Mouse (Mus musculus) stomach, embryonic 15.5 days (tissue): ENCODE results near the gene Il12rb1. TPM values are rescaled to one million over a fixed set of nuclear protein-coding genes. Genes with fewer than 3 reads are reported as not detected.

Experiments used
- ATAC-seq: fragments of 200-750 bp; cut with Nextera tagmentation; 2 replicates; pipeline ENCODE4 v1.8.0; 2017; ENCODE audit warnings: low read depth, moderate number of reproducible peaks, moderate TSS enrichment; ENCODE audit not compliant: insufficient read depth, low FRiP score
- H3K27ac ChIP-seq: fragments of 300-500 bp; sonication (generic); 2 replicates; pipeline ENCODE4 v1.5.1; 2015; ENCODE audit warnings: mild to moderate bottlenecking, inconsistent platforms
- H3K27me3 ChIP-seq: fragments of 300-500 bp; sonication (generic); replicated peaks from 2 replicates; pipeline ENCODE4 v1.6.1; 2015; ENCODE audit warnings: inconsistent platforms
- H3K36me3 ChIP-seq: fragments of 300-500 bp; sonication (generic); 2 replicates; pipeline ENCODE4 v1.6.1; 2015; ENCODE audit warnings: inconsistent platforms
- H3K4me1 ChIP-seq: fragments of 300-500 bp; sonication (generic); 2 replicates; pipeline ENCODE4 v1.6.1; 2015; ENCODE audit warnings: inconsistent platforms
- H3K4me2 ChIP-seq: fragments of 300-500 bp; sonication (generic); 2 replicates; pipeline ENCODE4 v1.6.1; 2015; ENCODE audit warnings: mild to moderate bottlenecking, inconsistent platforms
- H3K4me3 ChIP-seq: fragments of 300-500 bp; sonication (generic); replicated peaks from 2 replicates; pipeline ENCODE4 v1.5.1; 2015; ENCODE audit warnings: inconsistent platforms
- H3K9ac ChIP-seq: fragments of 300-500 bp; sonication (generic); 2 replicates; pipeline ENCODE4 v1.6.1; 2015; ENCODE audit warnings: inconsistent platforms
- H3K9me3 ChIP-seq: fragments of 300-500 bp; sonication (generic); 2 replicates; pipeline ENCODE4 v1.6.1; 2016; ENCODE audit warnings: inconsistent platforms
- WGBS: fragments of 180-500 bp; shearing (Covaris S2); methylation state at CpG from one replicate; pipeline ENCODE4 v1.1.7; 2015; 5-methylcytosine and 5-hydroxymethylcytosine counted together
- polyA plus RNA-seq: library from polyadenylated mRNA; unstranded; fragments of >200 nt; fragmentation: Nextera tagmentation; extraction: Ambion mirVana; gene quantifications from 2 replicates; pipeline ENCODE4 v1.2.1, GENCODE M21; 2015

The Il12rb1 gene
- polyA plus RNA-seq, 1 experiment from 2014 or later: 0.26 TPM

DNA sequence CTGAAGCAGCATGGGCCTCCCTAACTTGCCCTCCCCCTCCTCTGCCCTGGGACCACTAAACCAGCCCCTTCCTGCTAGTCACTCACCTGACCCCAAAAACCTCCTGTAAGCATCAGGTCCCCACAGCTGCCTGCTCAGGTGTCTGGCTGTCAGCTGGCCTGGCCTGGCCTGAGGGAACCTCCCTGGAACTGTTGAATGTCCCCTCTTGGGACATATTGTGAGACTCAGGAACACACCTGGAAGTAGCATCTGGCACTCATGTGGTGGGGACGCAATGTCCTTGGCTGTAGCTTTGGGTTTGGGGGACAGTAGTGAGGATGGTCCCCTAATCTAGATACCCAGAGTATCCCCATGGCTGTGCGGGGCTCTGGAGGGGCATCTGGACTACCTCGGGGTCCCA lies 25.8 kb downstream of the Il12rb1 start:
- H3K4me3 ChIP-seq: no peak overlapping the region
- no peak overlapping the region for H3K4me2 ChIP-seq
- H3K27me3 ChIP-seq: no peaks in the 10 kb centered on the region
- H3K4me1 ChIP-seq: peaks cover 11% of the 10 kb centered on the region; the same call in 1 of the 2 replicates
- ATAC-seq: no peak
- no peaks in the 10 kb centered on the region for H3K9me3 ChIP-seq
- H3K36me3 ChIP-seq: 0 out of 2 replicates have a peak, but pooled peaks cover 6% of the 10 kb centered on the region
- WGBS: 89% methylated on average over 3 of the region's 3 CpGs
- H3K9ac ChIP-seq: no peak overlapping the region
- no peak overlapping the region for H3K27ac ChIP-seq

DNA sequence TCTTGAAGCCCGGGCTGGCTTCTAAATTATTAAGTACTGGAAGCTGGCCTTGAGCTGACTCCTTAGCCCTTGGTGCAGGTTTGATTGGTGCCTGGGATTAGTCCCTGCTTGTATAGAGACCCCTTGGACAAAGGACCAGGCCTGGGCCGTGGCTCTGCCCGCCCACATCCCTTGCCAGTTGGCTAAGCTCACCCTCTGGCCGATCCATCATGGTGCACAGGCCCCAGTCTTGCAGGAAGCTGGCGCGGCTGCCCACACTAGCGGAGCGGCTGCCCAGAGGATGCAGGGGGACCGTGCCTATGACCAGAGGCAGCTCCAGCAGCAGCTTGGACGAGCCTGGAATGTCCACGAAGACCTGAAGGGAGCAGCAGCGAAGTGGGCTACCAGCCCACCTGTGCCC lies 28.4 kb downstream of the Il12rb1 start:
- no peak for ATAC-seq
- peaks cover 24% of the 10 kb centered on the region for H3K4me1 ChIP-seq
- 89% methylated on average over 12 of the region's 12 CpGs for WGBS

DNA sequence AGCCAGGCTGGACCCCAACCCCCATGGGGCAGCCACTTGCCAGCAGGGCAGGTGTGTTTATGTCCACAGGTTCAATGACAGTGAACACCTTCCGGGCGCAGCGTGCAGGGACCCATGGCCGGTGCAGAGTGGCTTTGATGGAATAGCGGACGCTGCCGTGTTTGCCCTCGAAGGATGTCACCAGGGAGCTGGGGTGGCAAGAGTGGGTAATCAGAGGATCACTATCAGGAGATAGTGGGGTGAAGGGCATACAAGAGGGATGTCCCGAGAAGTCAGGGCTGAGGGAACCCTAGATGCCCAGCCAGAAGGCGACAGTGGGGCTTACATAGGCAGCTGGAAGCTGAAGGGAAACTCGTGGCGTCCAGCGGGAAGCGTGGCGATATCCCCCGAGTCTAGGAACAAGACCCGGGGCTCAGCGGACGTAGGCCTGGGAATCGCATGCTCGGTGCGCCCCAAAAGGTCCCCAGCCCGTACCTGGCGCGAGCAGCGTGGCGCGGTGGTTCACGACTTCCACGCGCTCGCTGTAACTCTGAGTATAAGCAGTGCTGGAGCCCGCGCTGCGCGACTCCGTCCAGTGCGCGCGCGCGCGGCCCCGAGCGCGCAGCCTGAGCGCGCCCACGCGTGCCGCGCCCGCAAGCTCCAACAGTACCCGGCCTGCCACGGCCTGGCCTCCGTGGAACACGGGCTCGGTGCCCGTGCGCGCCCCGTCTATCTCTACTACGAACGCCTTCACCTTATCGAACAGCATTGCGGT lies 30.6 kb downstream of the Il12rb1 start:
- H3K36me3 ChIP-seq: 0 out of 2 replicates have a peak, but pooled peaks cover 6% of the 10 kb centered on the region
- peak overlapping the region; percentile 70 for H3K4me3 ChIP-seq
- peak; percentile 20 for ATAC-seq
- peak overlapping the region; percentile 91 for H3K27ac ChIP-seq
- 2% methylated on average over 66 of the region's 66 CpGs for WGBS
- H3K4me2 ChIP-seq: peak overlapping the region; percentile 72
- no peaks in the 10 kb centered on the region for H3K27me3 ChIP-seq
- H3K4me1 ChIP-seq: peaks cover 19% of the 10 kb centered on the region
- H3K9ac ChIP-seq: peak overlapping the region; percentile 77
- no peaks in the 10 kb centered on the region for H3K9me3 ChIP-seq

More for the DNA sequence above, 28.4 kb downstream of the Il12rb1 start:
- Histone ChIP-seq H3K36me3 (0 out of 2 replicates have a peak, but pooled peaks cover 6% of the 10 kb centered on the region), H3K4me2 (no peak overlapping the region), H3K27me3 (no peaks in the 10 kb centered on the region), H3K27ac (no peak overlapping the region), H3K4me3 (no peak overlapping the region), H3K9ac (no peak overlapping the region), H3K9me3 (no peaks in the 10 kb centered on the region)

DNA sequence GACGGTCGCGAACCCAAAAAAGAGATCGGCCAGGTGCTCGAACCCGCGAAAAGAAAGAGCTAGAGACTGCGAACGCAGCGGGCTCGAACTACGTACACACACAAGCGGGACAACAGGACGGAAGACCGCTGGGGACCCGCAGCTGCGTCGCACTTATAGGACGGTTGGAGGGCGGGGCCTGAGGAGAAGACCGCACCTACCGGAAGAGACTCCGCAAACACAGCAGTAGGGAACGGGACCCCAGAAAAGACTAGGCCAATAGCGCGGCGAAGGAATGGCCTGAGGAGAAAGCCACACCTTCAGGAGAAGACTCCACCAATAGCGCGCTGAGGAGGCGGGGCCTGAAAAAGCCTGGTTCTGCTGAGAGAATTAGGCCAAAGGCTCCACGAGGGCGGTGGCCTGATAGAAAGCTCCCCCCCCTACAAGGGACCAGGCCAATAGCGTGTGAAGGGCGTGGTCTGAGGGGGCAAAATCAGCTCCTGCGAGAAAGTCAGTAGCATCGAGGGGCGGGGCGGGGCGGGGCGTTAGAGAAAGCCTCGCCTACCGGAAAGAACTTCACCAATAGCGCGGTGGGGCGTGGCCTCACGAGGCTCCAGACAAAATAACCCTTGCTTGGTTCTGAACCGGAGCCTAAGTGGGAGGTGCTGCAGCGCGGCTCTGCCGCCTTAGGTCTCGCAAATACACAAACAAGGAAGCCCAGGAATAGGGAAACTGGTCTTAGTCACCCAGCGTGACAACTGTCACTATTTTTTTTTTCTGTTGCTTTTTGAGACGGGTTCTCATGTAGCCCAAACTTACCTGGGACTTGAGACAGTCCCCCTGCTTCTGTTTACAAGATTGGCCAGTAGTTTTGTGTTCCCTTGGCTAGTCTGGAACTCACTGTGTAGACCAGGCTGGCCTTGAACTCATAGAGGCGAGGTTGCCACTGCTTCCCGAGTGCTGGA lies 31.4 kb downstream of the Il12rb1 start, which contains the start of gene Arrdc2:
Arrdc2 (minus strand) TSS at position 313 of the 944 bp plus-strand sequence.
- Histone ChIP-seq H3K27ac (peak within 1 kb of the TSS; percentile 91), H3K36me3 (0 out of 2 replicates have a peak, but pooled peaks cover 6% of the 10 kb centered on the region), H3K4me3 (peak within 1 kb of the TSS; percentile 70), H3K4me2 (peak within 1 kb of the TSS; percentile 72), H3K27me3 (no peaks in the 10 kb centered on the region), H3K9ac (peak within 1 kb of the TSS; percentile 77), H3K9me3 (no peaks in the 10 kb centered on the region), H3K4me1 (peaks cover 19% of the 10 kb centered on the region)
- WGBS: 2% methylated on average over 55 of the region's 55 CpGs
- ATAC-seq: peak; percentile 95

DNA sequence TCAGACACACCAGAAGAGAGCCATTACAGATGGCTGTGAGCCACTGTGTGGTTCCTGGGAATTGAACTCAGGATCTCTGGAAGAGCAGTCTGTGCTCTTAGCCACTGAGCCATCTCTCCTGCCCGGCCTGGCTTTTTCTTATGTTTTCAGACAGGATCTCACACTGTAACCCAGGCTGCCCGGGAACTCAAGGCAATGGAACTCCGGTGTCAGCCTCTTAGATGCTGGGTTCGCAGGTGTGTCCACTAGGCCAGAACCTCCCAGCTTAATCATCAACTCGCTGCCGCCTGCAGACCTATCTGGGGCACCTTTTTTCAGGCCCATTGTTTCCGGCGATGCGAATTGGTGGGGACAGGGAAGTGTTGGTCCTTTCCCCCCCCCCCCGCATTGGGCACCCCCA lies 32.3 kb downstream of the Il12rb1 start:
- H3K36me3 ChIP-seq: 0 out of 2 replicates have a peak, but pooled peaks cover 6% of the 10 kb centered on the region
- no peak for ATAC-seq
- peaks cover 19% of the 10 kb centered on the region for H3K4me1 ChIP-seq
- no peaks in the 10 kb centered on the region for H3K27me3 ChIP-seq
- no peak overlapping the region for H3K4me3 ChIP-seq
- H3K27ac ChIP-seq: peak overlapping the region; percentile 87
- H3K9me3 ChIP-seq: no peaks in the 10 kb centered on the region
- H3K9ac ChIP-seq: no peak overlapping the region
- peak overlapping the region; percentile 31; the same call in 1 of the 2 replicates for H3K4me2 ChIP-seq
- 43% methylated on average over 10 of the region's 10 CpGs for WGBS

DNA sequence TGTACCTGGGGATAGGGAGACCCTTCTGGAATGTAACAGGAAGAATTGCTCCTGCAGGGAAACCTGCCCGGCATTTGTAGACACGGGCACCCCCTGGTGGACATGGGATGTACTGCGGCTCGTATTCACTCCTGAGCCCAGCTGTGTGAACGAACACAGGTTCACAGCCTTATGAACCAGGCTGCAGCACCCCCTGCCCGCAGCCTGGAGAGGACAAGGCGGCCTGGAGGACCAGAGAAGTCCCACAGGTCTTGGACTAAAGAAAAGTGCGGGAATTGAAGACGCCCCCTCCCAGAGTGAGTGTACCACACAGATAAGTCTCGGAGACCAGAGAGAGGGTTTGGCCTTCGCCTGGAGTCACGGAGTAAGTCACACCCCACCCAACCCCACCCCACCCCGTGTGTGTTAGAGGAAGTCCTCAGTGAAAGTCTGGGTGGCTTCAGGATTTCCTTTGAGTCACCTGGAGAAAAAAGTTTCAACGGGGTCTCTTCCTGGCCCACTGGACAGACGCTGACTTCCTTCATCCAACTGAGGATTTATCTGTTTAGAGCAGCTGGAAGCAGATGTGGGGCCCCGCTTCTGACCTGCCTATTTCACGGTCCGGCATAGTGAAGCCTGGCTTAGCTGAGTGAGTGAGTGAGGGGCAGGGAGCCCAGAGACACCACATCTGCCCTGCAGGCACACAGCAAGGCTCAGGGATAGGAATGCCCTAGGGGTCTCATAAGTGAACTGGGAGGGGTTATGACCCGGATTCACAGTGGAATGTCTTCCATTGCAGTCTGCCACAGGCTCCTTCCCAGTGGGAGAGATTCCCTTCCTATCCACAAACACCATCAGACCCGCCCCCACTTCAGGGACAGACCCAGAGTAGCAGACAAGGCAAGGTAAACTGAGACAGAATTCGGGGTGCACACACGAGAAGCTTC lies 33.2 kb downstream of the Il12rb1 start:
- Histone ChIP-seq H3K4me1 (peaks cover 19% of the 10 kb centered on the region), H3K36me3 (0 out of 2 replicates have a peak, but pooled peaks cover 3% of the 10 kb centered on the region), H3K27me3 (no peaks in the 10 kb centered on the region), H3K27ac (peak overlapping the region; percentile 87; the same call in 1 of the 2 replicates), H3K9ac (no peak overlapping the region), H3K4me3 (no peak overlapping the region), H3K4me2 (peak overlapping the region; percentile 31), H3K9me3 (no peaks in the 10 kb centered on the region)
- ATAC-seq: no peak
- WGBS: 25% methylated on average over 22 of the region's 22 CpGs

DNA sequence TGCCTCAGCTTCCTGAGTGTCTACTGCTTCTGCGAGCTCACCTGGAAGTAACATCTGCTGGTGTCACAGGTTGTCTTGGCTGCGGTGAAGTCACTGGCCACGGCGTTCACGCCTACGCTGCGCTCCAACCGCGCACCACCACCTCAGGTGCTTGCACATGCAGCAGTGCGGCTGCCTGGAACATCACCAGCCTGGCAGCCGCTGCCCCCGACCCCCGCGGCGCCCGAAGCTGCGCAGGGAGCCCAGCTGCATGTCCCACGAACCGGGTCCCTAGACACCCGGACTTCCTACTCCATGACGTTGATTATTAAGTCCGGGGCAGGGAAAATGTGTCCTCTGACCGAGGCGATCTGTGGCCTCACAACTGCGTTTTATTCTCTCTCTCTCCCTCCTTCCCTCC lies 34.2 kb downstream of the Il12rb1 start:
- Histone ChIP-seq H3K4me2 (no peak overlapping the region), H3K9me3 (no peaks in the 10 kb centered on the region), H3K4me1 (peaks cover 19% of the 10 kb centered on the region), H3K27ac (no peak overlapping the region), H3K9ac (no peak overlapping the region), H3K27me3 (no peaks in the 10 kb centered on the region), H3K4me3 (no peak overlapping the region), H3K36me3 (no peaks in the 10 kb centered on the region)
- no peak for ATAC-seq
- 70% methylated on average over 25 of the region's 25 CpGs for WGBS

DNA sequence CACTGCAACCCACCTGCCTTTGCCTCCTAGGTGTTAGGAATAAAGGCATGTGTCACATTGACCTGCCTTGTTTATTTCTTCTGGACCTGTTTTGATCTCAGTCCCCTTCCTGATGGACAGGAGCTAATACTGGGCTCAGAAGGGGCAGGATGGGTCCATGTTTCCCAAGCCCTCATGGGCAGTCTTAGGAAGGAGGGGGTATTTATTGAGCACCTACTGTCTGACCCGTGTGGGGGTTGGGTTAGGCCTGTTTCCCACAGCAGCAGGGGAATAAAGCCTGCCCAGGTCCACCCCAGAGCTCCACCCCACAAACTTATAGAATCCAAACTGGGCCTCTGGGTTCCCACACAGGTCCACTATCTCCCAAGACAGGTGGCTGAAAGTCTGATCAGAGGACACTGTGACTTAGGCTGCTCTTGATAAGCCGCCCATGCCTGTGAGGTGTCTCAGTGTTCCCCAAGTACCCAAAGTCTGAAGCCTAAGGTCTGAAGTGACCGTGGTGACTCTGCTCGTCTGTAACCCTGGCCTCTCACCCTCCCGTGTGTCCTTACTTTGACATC lies 35.0 kb downstream of the Il12rb1 start:
- ATAC-seq: peak; percentile 29; the same call in 1 of the 2 replicates
- H3K9me3 ChIP-seq: no peaks in the 10 kb centered on the region
- no peaks in the 10 kb centered on the region for H3K36me3 ChIP-seq
- no peak overlapping the region for H3K9ac ChIP-seq
- no peak overlapping the region for H3K4me2 ChIP-seq
- 77% methylated on average over 5 of the region's 5 CpGs for WGBS
- H3K27me3 ChIP-seq: no peaks in the 10 kb centered on the region
- 0 out of 2 replicates have a peak overlapping the region, but pooled peaks have one; percentile 31 for H3K27ac ChIP-seq
- peaks cover 19% of the 10 kb centered on the region for H3K4me1 ChIP-seq
- no peak overlapping the region for H3K4me3 ChIP-seq

DNA sequence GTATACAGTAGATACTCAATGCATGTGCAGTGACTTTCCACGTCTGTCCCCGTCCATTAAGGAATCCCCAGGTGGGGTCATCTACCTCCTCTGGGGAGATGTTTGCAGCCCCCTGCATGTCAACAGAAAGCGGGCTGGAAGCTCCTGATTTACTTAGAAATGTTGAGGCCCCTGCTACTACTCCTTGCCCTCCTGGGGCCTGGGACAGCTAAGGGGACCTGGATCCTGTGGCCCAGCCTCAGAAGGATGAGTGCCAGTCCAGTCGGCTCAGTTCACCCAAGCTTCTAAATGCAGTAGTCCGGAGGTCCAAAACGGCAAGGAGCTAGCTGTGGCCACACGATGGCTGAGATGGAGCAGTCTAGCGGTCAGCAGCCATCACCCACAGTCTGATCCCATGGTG lies 35.7 kb downstream of the Il12rb1 start:
- 0 out of 2 replicates have a peak overlapping the region, but pooled peaks have one; percentile 31 for H3K27ac ChIP-seq
- 85% methylated on average over 8 of the region's 8 CpGs for WGBS
- ATAC-seq: no peak
- no peaks in the 10 kb centered on the region for H3K9me3 ChIP-seq
- no peaks in the 10 kb centered on the region for H3K27me3 ChIP-seq
- no peaks in the 10 kb centered on the region for H3K36me3 ChIP-seq
- H3K9ac ChIP-seq: no peak overlapping the region
- H3K4me2 ChIP-seq: no peak overlapping the region
- H3K4me3 ChIP-seq: no peak overlapping the region
- H3K4me1 ChIP-seq: peaks cover 14% of the 10 kb centered on the region

DNA sequence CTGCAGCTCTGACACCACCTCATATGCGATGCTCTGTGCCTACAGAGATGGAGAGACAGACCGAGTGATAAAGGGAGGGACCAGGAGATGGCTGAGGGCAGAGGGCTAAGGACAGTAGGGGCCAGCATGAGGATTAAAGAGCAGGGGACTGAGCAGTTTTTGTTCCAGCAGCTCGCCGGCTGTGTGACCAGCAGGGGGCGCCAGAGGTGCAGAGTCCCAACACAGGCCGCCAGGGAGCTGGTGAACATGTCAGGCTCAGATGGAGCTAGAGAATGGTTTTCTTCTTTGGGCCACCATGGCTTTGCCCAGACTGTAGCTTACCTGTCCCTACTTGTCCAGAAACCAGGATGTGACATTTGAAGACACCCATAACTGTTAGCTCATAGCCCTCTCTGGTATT lies 36.3 kb downstream of the Il12rb1 start:
- WGBS: 2% methylated on average over 6 of the region's 6 CpGs
- H3K27ac ChIP-seq: no peak overlapping the region
- no peaks in the 10 kb centered on the region for H3K36me3 ChIP-seq
- H3K9ac ChIP-seq: no peak overlapping the region
- H3K4me1 ChIP-seq: peaks cover 14% of the 10 kb centered on the region
- no peaks in the 10 kb centered on the region for H3K27me3 ChIP-seq
- no peaks in the 10 kb centered on the region for H3K9me3 ChIP-seq
- no peak overlapping the region for H3K4me2 ChIP-seq
- no peak for ATAC-seq
- no peak overlapping the region for H3K4me3 ChIP-seq

DNA sequence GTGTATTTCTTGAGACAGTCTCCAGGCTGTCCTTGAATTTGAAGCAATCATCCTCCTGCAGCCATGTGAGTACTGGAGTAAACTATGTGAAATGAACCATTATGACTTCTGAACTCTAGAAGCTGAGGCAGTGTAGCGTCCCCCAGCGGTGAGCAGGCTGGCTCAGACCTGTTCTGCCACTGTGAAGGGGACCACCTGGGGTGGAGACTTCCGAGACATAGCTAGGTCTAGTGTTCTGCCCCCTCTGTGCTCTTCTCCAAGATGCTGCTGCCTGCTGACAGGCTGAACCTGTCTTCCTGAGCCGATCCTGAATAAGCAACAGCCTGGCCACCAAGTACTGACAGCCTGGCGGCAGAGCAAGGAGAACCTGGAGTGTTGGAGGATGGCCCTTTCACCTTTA lies 36.9 kb downstream of the Il12rb1 start:
- H3K27ac ChIP-seq: no peak overlapping the region
- H3K4me3 ChIP-seq: no peak overlapping the region
- H3K9ac ChIP-seq: no peak overlapping the region
- WGBS: 46% methylated on average over 5 of the region's 5 CpGs
- peaks cover 12% of the 10 kb centered on the region for H3K4me1 ChIP-seq
- no peak overlapping the region for H3K4me2 ChIP-seq
- ATAC-seq: no peak
- no peaks in the 10 kb centered on the region for H3K9me3 ChIP-seq
- H3K36me3 ChIP-seq: no peaks in the 10 kb centered on the region
- no peaks in the 10 kb centered on the region for H3K27me3 ChIP-seq
